Mouse (Mus musculus): ENCODE measurements around the gene Oprm1. TPM values are rescaled to one million over a fixed set of nuclear protein-coding genes. Genes with fewer than 3 reads are reported as not detected.

Oprm1 gene
- polyA plus RNA-seq, 1 experiment from 2014 or later: 3.4 TPM

- H3K9me3 ChIP-seq (replicated peaks): no peaks in the 10 kb centered on the region
- WGBS: 74% methylated on average over 3 of the region's 3 CpGs
- H3K4me3 ChIP-seq (replicated peaks): no peak overlapping the region
- H3K4me2 ChIP-seq: no peak overlapping the region
- no peak for ATAC-seq (ENCODE audit: low FRiP score)
- H3K27ac ChIP-seq (replicated peaks): no peak overlapping the region
- H3K27me3 ChIP-seq (replicated peaks): no peaks in the 10 kb centered on the region
- H3K36me3 ChIP-seq: no peaks in the 10 kb centered on the region
- H3K4me1 ChIP-seq: peaks cover 12% of the 10 kb centered on the region
- no peak overlapping the region for H3K9ac ChIP-seq (replicated peaks)
These were observed 291.6 kb downstream of the Oprm1 start for GRCm38 (mm10) chr10:7049901-7050300.

- no peaks in the 10 kb centered on the region for H3K36me3 ChIP-seq
- no peak for ATAC-seq (ENCODE audit: low FRiP score)
- H3K9me3 ChIP-seq (replicated peaks): no peaks in the 10 kb centered on the region
- no peak within 1 kb of the TSS for H3K4me3 ChIP-seq (replicated peaks)
- peak within 1 kb of the TSS; percentile 6; the same call in 1 of the 2 replicates for H3K4me2 ChIP-seq
- WGBS: 16% methylated on average over 12 of the region's 12 CpGs
- no peaks in the 10 kb centered on the region for H3K27me3 ChIP-seq (replicated peaks)
- H3K9ac ChIP-seq (replicated peaks): no peak within 1 kb of the TSS
- H3K27ac ChIP-seq (replicated peaks): no peak within 1 kb of the TSS
- peaks cover 12% of the 10 kb centered on the region for H3K4me1 ChIP-seq
These were observed 294.2 kb downstream of the Oprm1 start, which contains the start of gene Ipcef1 for GRCm38 (mm10) chr10:7052315-7053017. TSS of gene Ipcef1 (minus strand) at chr10:7052478.

- no peak for ATAC-seq (ENCODE audit: low FRiP score)
- Histone ChIP-seq H3K4me3 (replicated peaks) (no peak overlapping the region), H3K36me3 (no peaks in the 10 kb centered on the region), H3K4me2 (no peak overlapping the region), H3K9ac (replicated peaks) (no peak overlapping the region), H3K4me1 (peaks cover 8% of the 10 kb centered on the region), H3K27ac (replicated peaks) (no peak overlapping the region), H3K27me3 (replicated peaks) (no peaks in the 10 kb centered on the region), H3K9me3 (replicated peaks) (no peaks in the 10 kb centered on the region)
- 84% methylated on average over 6 of the region's 6 CpGs for WGBS
These were observed 296.4 kb downstream of the Oprm1 start for GRCm38 (mm10) chr10:7054560-7055205.

GRCm38 (mm10) chr10:7057546-7057945 lies 299.2 kb downstream of the Oprm1 start:
- no peaks in the 10 kb centered on the region for H3K27me3 ChIP-seq (replicated peaks)
- no peaks in the 10 kb centered on the region for H3K9me3 ChIP-seq (replicated peaks)
- H3K4me1 ChIP-seq: peaks cover 4% of the 10 kb centered on the region; the same call in 1 of the 2 replicates
- no peak overlapping the region for H3K4me2 ChIP-seq
- ATAC-seq (ENCODE audit: low FRiP score): no peak
- H3K36me3 ChIP-seq: no peaks in the 10 kb centered on the region
- no peak overlapping the region for H3K9ac ChIP-seq (replicated peaks)
- H3K4me3 ChIP-seq (replicated peaks): no peak overlapping the region
- H3K27ac ChIP-seq (replicated peaks): no peak overlapping the region
- WGBS: 81% methylated on average over 1 of the region's 1 CpGs

- Histone ChIP-seq H3K4me3 (replicated peaks) (no peak overlapping the region), H3K27ac (replicated peaks) (no peak overlapping the region), H3K27me3 (replicated peaks) (no peaks in the 10 kb centered on the region), H3K36me3 (no peaks in the 10 kb centered on the region), H3K4me2 (no peak overlapping the region), H3K4me1 (no peaks in the 10 kb centered on the region), H3K9ac (replicated peaks) (no peak overlapping the region), H3K9me3 (replicated peaks) (no peaks in the 10 kb centered on the region)
- ATAC-seq (ENCODE audit: low FRiP score): no peak
- 33% methylated on average over 5 of the region's 5 CpGs for WGBS
These were observed 302.0 kb downstream of the Oprm1 start for GRCm38 (mm10) chr10:7060326-7060725.

GRCm38 (mm10) chr10:7062993-7063392 lies 304.7 kb downstream of the Oprm1 start:
- Histone ChIP-seq H3K27me3 (replicated peaks) (no peaks in the 10 kb centered on the region), H3K4me2 (no peak overlapping the region), H3K4me1 (no peaks in the 10 kb centered on the region), H3K36me3 (no peaks in the 10 kb centered on the region), H3K4me3 (replicated peaks) (no peak overlapping the region), H3K9me3 (replicated peaks) (no peaks in the 10 kb centered on the region), H3K27ac (replicated peaks) (no peak overlapping the region), H3K9ac (replicated peaks) (no peak overlapping the region)
- no peak for ATAC-seq (ENCODE audit: low FRiP score)
- 91% methylated on average over 7 of the region's 7 CpGs for WGBS

- H3K4me1 ChIP-seq: no peaks in the 10 kb centered on the region
- no peak overlapping the region for H3K4me2 ChIP-seq
- H3K27me3 ChIP-seq (replicated peaks): no peaks in the 10 kb centered on the region
- no peaks in the 10 kb centered on the region for H3K36me3 ChIP-seq
- 82% methylated on average over 9 of the region's 9 CpGs for WGBS
- no peak overlapping the region for H3K27ac ChIP-seq (replicated peaks)
- H3K4me3 ChIP-seq (replicated peaks): no peak overlapping the region
- no peak for ATAC-seq (ENCODE audit: low FRiP score)
- H3K9ac ChIP-seq (replicated peaks): no peak overlapping the region
- H3K9me3 ChIP-seq (replicated peaks): no peaks in the 10 kb centered on the region
These were observed 305.6 kb downstream of the Oprm1 start for GRCm38 (mm10) chr10:7063752-7064457.

- Histone ChIP-seq H3K27me3 (replicated peaks) (no peaks in the 10 kb centered on the region), H3K9me3 (replicated peaks) (no peaks in the 10 kb centered on the region), H3K4me1 (peaks cover 10% of the 10 kb centered on the region; the same call in 1 of the 2 replicates), H3K9ac (replicated peaks) (no peak overlapping the region), H3K4me3 (replicated peaks) (no peak overlapping the region), H3K36me3 (no peaks in the 10 kb centered on the region), H3K4me2 (no peak overlapping the region), H3K27ac (replicated peaks) (no peak overlapping the region)
- WGBS: 73% methylated on average over 12 of the region's 12 CpGs
- no peak for ATAC-seq (ENCODE audit: low FRiP score)
These were observed 310.3 kb downstream of the Oprm1 start for GRCm38 (mm10) chr10:7068608-7069007.

- H3K4me1 ChIP-seq: peaks cover 10% of the 10 kb centered on the region; the same call in 1 of the 2 replicates
- 93% methylated on average over 2 of the region's 2 CpGs for WGBS
These were observed 310.8 kb downstream of the Oprm1 start for GRCm38 (mm10) chr10:7069090-7069489.

GRCm38 (mm10) chr10:7070100-7070835 lies 312.0 kb downstream of the Oprm1 start:
- no peak overlapping the region for H3K4me3 ChIP-seq (replicated peaks)
- H3K4me2 ChIP-seq: no peak overlapping the region
- no peaks in the 10 kb centered on the region for H3K36me3 ChIP-seq
- H3K27ac ChIP-seq (replicated peaks): no peak overlapping the region
- H3K9me3 ChIP-seq (replicated peaks): no peaks in the 10 kb centered on the region
- no peak overlapping the region for H3K9ac ChIP-seq (replicated peaks)
- 59% methylated on average over 8 of the region's 8 CpGs for WGBS
- peaks cover 10% of the 10 kb centered on the region; the same call in 1 of the 2 replicates for H3K4me1 ChIP-seq
- H3K27me3 ChIP-seq (replicated peaks): no peaks in the 10 kb centered on the region
- ATAC-seq (ENCODE audit: low FRiP score): peak; percentile 57; the same call in 1 of the 2 replicates

More at GRCm38 (mm10) chr10:7069090-7069489, 310.8 kb downstream of the Oprm1 start:
- Histone ChIP-seq H3K27me3 (replicated peaks) (no peaks in the 10 kb centered on the region), H3K9me3 (replicated peaks) (no peaks in the 10 kb centered on the region), H3K9ac (replicated peaks) (no peak overlapping the region), H3K27ac (replicated peaks) (no peak overlapping the region), H3K4me3 (replicated peaks) (no peak overlapping the region), H3K4me2 (no peak overlapping the region), H3K36me3 (no peaks in the 10 kb centered on the region)
- ATAC-seq (ENCODE audit: low FRiP score): no peak

- Histone ChIP-seq H3K36me3 (no peaks in the 10 kb centered on the region), H3K27me3 (replicated peaks) (no peaks in the 10 kb centered on the region), H3K27ac (replicated peaks) (no peak overlapping the region), H3K4me3 (replicated peaks) (no peak overlapping the region), H3K9me3 (replicated peaks) (no peaks in the 10 kb centered on the region), H3K4me1 (peaks cover 10% of the 10 kb centered on the region; the same call in 1 of the 2 replicates), H3K4me2 (no peak overlapping the region), H3K9ac (replicated peaks) (no peak overlapping the region)
- ATAC-seq (ENCODE audit: low FRiP score): peak; percentile 56
- 78% methylated on average over 5 of the region's 5 CpGs for WGBS
These were observed 312.6 kb downstream of the Oprm1 start for GRCm38 (mm10) chr10:7070924-7071323.

Data from neural tube, embryonic 15.5 days (tissue).